Mouse (Mus musculus) left cerebral cortex, postnatal 4 days (tissue): ENCODE measurements around the gene Slc4a8. TPM values are rescaled to one million over a fixed set of nuclear protein-coding genes. Genes with fewer than 3 reads are reported as not detected.
A peak's percentile ranks its signal among the peaks of the same experiment; 100 is the strongest.

Experiments used
- DNase-seq: peaks from one replicate; pipeline ENCODE4 v3.0.0-alpha.2; 2022
- intact Hi-C: fragments of 180-260 bp; cut with DNase I; formaldehyde crosslinking; loops from one replicate; pipeline ENCODE4 v1.15.1; 2025
- total RNA-seq, 2 experiments: library from RNA; stranded (reverse); gene quantifications; 2 replicates each; pipeline ENCODE4 v1.2.3; 2021

Gene Slc4a8
- total RNA-seq, 2 experiments from 2014 or later: 70.6 to 78.6 TPM

- intact Hi-C loops: no loop called here
- no peak for DNase-seq
These were observed 22.1 kb upstream of the Slc4a8 start for GRCm38 (mm10) chr15:100739442-100739841.

GRCm38 (mm10) chr15:100743238-100743637, 18.3 kb upstream of the Slc4a8 start:
- intact Hi-C loops: no loop called here
- no peak for DNase-seq

- intact Hi-C loops: no loop called here
- DNase-seq: no peak
These were observed 14.9 kb upstream of the Slc4a8 start for GRCm38 (mm10) chr15:100746478-100747120.

GRCm38 (mm10) chr15:100747121-100747963, 14.2 kb upstream of the Slc4a8 start:
- intact Hi-C loops: no loop called here
- no peak for DNase-seq

- intact Hi-C loops: no loop called here
- DNase-seq: no peak
These were observed 13.0 kb upstream of the Slc4a8 start for GRCm38 (mm10) chr15:100748584-100748983.

GRCm38 (mm10) chr15:100749751-100750538, 11.6 kb upstream of the Slc4a8 start:
- DNase-seq: no peak
- intact Hi-C loops: no loop called here

GRCm38 (mm10) chr15:100752439-100752838, 9.1 kb upstream of the Slc4a8 start:
- intact Hi-C loops: no loop called here
- no peak for DNase-seq

- no peak for DNase-seq
- intact Hi-C loops: no loop called here
These were observed 8.5 kb upstream of the Slc4a8 start for GRCm38 (mm10) chr15:100753045-100753444.

- intact Hi-C loops: no loop called here
- no peak for DNase-seq
These were observed 7.5 kb upstream of the Slc4a8 start for GRCm38 (mm10) chr15:100754041-100754440.

GRCm38 (mm10) chr15:100754805-100755497, 6.6 kb upstream of the Slc4a8 start:
- peak; percentile 36 for DNase-seq
- intact Hi-C loops: no loop called here

GRCm38 (mm10) chr15:100755498-100755859, 6.1 kb upstream of the Slc4a8 start:
- intact Hi-C loops: no loop called here

GRCm38 (mm10) chr15:100755881-100756624, 5.5 kb upstream of the Slc4a8 start:
- DNase-seq: peak; percentile 30
- intact Hi-C loops: no loop called here

More at GRCm38 (mm10) chr15:100755498-100755859, 6.1 kb upstream of the Slc4a8 start:
- no peak for DNase-seq

- peak; percentile 56 for DNase-seq
- intact Hi-C loops: no loop called here
These were observed 4.0 kb upstream of the Slc4a8 start for GRCm38 (mm10) chr15:100757527-100757978.

GRCm38 (mm10) chr15:100759286-100759685, 2.3 kb upstream of the Slc4a8 start:
- DNase-seq: no peak
- intact Hi-C loops: no loop called here

- DNase-seq: peak; percentile 11
- intact Hi-C loops: no loop called here
These were observed 520 bp upstream of the Slc4a8 start for GRCm38 (mm10) chr15:100761036-100761418.

GRCm38 (mm10) chr15:100762649-100763048, 1.1 kb downstream of the Slc4a8 start:
- intact Hi-C loops: no loop called here

GRCm38 (mm10) chr15:100764163-100764951, 2.8 kb downstream of the Slc4a8 start:
- intact Hi-C loops: no loop called here

More at GRCm38 (mm10) chr15:100762649-100763048, 1.1 kb downstream of the Slc4a8 start:
- DNase-seq: no peak

GRCm38 (mm10) chr15:100766826-100767225, 5.3 kb downstream of the Slc4a8 start:
- DNase-seq: no peak
- intact Hi-C loops: no loop called here

More at GRCm38 (mm10) chr15:100764163-100764951, 2.8 kb downstream of the Slc4a8 start:
- DNase-seq: no peak

GRCm38 (mm10) chr15:100767851-100768250, 6.3 kb downstream of the Slc4a8 start:
- intact Hi-C loops: no loop called here
- DNase-seq: no peak
